Mouse (Mus musculus) embryo, embryonic 10 days (tissue): ENCODE measurements at regions not wholly inside any gene's neighbourhood (a gene's known extent, or its start where the extent isn't known, plus 50 kb on each side); places are given as distances from the start of the nearest gene placed in this dataset.

Experiments used
- DNase-seq: peaks from one replicate; pipeline ENCODE4 v3.0.0-alpha.2; 2015; ENCODE audit warnings: low spot score

DNA sequence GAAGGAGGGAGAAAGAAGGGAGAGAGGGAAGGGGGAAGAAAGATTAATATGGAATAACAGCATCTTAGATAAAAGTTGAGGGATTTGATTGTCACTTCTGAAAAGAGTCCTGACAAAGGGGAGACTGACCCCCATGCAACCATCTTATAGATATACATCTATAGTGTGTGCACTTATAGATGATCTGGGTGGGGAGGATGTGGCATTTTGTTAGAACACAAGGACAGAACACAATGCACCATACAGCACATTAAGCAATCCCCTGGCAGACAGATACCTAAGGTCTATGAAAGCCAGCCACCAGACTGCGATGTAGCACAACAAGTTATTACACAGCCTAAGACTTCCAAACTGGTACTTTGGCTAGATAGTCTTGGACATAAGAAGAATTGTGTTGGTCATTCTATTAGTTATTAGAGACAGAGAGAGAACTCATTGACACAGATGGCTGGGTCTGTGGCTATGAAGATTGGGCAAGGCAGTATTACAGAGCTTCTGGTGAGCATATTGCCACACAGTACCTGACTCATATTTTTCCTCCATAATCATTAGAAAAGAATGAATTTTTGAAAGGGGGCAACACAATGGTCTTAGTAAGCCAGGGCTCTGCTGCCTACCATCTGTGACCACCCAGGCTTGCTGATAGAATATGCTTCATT lies 126.3 kb upstream of the Itgb1 start:
- DNase-seq = no peak

DNA sequence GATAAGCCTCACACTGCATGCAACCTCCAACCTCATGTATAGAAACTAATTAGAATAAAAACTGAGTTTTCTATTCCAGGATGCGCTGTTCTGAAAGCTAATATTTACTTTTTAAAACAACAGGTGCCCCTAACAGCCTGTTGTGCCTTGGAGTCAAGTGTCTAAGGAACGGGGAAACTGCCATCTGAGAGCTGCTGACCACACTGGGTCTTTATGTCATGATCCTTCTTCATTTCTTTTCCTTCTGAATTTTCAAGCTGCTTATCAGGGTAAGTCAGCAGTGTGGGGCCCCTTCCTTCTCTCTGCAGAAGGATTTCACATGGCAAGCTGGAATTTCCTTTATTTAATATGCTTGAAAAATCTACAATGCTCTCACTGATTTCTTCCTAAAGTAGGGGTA lies 125.0 kb upstream of the Itgb1 start:
- DNase-seq = no peak

DNA sequence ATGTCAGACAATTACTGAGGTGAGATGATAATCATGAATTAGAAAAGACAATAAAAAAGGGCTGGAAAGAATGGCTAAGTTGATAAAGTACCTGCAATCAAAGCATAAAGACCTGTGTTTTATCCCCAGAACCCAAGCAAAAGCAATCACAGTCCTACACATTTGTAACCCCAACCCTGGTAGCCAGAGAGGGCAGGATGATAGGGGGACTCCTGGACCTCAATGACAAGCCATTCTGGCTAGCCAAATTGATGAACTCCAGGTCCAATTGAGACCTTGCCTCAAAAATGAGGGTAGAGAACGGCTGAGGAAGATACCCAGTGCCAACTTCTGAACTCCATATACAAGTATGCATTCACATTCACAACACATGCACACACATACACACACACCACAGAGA lies 124.4 kb upstream of the Itgb1 start:
- no peak for DNase-seq

DNA sequence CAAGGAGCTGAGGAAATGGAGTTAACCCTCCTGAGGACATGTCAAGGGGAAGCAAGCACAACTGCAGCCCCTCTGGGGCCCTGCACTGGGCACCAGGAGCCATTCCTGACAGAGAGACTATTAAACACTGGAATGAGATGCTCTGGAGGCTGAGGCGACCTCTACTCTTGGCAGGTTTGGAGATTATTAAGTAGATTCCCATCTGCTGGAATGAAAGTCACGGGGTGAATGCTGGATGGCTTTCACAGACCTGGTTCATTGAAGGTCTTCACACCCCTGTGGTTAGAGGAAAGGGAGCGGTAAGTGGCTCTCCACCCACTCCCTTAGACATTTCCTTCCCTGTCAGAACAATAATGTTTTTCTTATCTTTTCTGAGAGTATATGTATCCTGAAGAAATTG lies 122.8 kb upstream of the Itgb1 start:
- peak; percentile 21 for DNase-seq

DNA sequence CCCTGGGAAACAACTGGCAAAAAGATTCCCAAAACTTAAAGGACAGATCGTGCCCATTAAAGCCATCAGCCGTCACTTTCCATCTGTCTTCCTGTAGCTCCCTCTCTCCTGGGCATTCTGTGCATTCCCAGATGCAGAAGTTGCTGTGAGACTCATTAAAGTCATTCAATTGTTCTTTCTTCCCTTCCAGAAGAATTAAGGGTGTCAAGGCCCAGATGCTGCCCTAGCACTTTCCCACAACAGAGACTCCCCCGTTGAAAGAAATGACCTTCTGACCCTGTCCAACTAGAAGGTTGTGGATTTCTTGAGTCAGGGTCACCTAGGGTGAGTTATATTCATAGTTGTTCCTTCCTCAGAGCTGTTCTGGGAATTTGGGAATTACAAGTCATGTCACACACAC lies 121.7 kb upstream of the Itgb1 start:
- DNase-seq = peak; percentile 45

DNA sequence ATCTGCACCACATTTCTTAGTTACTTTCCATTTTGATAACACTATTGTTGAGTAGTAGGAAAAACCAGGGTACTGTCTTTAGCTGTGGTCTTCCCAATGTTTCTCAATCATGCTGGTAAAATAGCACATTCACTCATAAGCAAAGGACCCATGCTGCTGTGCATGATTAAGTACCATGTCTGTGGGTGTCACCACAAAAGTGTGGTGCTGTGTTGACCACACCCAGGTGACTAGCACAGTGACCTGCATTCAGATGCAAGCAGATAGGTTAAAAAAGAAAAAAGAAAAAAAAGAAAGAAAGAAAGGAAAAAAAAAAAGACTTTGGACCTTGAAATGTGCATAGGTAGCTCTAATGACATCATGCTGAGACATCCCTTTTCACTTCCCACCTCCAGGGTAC lies 113.2 kb upstream of the Itgb1 start:
- no peak for DNase-seq

DNA sequence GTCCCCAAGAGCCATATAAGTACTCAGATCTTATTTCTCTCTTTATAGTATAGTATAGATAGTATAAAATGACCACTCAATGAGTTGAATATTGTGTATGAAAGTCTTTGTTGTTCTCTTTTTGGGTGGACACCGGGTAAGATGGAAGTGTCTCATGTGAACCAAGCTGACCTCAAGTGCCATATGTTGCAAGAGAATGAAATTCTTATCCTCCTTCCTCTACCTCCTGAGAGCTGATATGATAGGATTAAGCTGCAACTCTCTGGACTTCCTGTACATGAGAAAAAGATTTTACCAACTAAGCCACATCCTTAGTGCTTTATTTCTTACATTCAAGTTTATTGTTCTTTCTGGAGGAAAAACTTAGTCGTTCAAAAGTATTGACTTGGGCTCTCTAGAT lies 91.3 kb upstream of the Itgb1 start:
- no peak for DNase-seq

DNA sequence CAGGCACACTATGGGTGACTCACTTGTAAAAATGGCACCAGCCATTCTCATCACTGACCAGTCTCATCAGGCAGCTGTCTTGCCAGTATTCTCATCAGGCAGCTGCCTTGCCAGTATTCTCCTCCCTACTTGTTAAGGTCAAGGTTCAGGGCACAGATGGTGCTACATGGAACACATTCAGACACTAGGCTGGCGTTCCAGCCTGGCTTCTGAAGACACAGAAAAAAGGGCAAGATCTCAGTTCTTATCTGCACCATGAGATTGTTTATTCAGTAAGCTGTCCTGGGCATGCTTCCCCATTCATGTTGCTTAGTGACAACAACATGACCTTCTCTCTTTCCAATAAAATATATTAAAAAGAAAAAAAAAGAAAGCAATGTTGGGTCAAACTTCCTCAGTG lies 90.7 kb upstream of the Itgb1 start:
- peak; percentile 74 for DNase-seq

DNA sequence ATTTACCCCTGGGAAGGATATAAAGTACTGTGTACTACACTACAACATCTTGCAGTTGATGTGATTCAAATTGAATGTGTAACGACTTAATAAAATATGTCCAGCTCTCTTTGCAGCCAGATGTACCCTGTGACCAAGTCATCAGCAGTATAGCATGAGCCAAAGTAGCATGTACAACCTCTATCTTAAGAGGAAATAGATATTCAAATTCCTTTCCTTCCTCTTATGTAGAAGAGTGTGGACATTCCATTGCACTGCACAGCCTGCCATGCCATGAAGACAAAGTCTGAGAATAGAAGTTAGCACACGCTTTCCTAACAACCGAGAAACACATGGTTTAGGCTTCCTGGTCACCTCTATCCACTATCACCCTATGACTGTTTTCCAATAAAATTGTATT lies 79.9 kb upstream of the Itgb1 start:
- no peak for DNase-seq

DNA sequence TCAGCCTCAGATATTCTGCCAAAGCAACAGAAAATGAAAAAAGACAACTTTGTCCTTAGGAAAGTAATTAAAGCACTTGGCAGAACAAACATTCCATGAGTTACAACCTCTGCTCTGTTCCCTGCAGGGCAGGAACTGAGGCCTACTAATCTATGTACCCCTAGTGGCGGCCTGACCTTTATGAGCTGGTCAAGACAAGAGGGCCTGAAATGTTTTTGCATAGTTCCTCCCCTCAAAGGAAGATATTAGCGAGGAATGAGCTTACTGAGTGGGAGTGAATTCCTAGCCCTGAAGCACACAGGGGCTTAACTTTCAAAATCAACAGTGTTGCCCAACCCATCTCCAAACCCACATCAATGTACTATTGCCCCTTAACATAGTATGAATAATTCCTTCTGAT lies 76.6 kb upstream of the Itgb1 start:
- peak; percentile 18 for DNase-seq

DNA sequence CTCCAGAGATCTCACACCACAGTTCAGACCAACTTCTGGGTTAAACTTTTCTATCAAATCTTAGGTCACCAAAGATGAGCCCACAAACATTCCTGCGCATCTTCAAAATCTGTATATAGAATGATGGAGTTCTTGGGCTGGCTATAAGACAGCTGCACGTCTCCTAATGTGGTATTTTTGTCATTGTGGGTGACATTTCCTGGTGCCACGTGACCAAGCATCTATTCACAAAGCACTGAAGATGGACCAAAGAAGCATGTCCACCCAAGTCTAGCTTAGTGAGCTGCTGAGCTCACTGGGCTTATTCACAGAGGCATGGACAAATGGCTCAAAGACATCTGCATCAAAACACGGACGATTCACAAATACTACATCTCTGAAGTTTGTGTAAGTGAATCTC lies 72.8 kb upstream of the Itgb1 start:
- DNase-seq = no peak

DNA sequence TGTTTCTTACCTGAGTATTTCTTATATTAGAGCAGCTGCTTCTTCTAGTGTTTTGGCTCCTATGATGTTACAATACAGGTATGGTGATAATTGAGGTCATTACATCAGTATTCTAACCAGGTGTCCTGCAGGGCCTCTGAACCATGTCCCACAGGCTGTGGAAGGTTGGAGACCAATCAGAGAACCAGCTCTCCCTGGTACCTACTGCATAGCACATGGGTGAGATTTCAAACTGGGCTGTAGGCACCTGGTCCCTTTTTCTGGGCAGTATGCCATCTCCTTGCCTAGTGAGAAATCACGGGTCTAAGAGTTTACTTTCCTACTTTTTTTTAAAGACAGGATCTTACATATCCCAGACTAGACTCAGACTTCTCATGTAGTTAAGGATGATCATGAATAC lies 67.6 kb upstream of the Itgb1 start:
- DNase-seq = no peak

DNA sequence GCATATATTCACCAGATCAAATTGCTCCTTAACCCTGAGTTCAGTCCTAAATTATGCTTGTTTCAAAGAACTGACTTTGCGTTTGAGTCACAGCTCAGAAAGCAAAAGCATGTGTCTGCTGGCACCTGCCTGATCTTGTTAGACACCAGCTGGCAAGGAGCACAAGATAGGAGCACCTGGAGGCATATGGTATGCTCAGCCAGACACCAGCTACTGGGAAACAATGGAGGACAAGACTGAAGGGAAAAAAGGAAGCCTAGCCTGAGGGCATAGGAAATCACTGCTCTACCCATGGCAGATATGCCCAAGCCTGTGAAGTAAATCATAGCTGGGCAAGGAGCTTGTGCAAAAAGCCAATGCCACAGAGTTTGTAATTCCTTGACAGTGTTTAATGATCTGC lies 66.4 kb upstream of the Itgb1 start:
- DNase-seq = no peak
